Mouse (Mus musculus) forebrain, embryonic 11.5 days (tissue): ENCODE results near the gene Phox2b. TPM values are rescaled to one million over a fixed set of nuclear protein-coding genes. Genes with fewer than 3 reads are reported as not detected.

Experiments
- ATAC-seq: fragments of 200-750 bp; cut with Nextera tagmentation; replicated peaks from 2 replicates; pipeline ENCODE4 v1.8.0; 2017; ENCODE audit warnings: moderate TSS enrichment; ENCODE audit not compliant: low FRiP score
- DNase-seq: peaks from one replicate; pipeline ENCODE4 v3.0.0-alpha.2; 2017; ENCODE audit warnings: low spot score
- H3K27ac ChIP-seq: fragments of 300-500 bp; sonication (generic); 2 replicates; pipeline ENCODE4 v1.5.1; 2014; ENCODE audit warnings: low read depth, low read length
- H3K27me3 ChIP-seq: fragments of 300-500 bp; sonication (generic); 2 replicates; pipeline ENCODE4 v1.6.1; 2014; ENCODE audit warnings: mild to moderate bottlenecking, low read length, mixed read lengths; ENCODE audit not compliant: control insufficient read depth, insufficient read depth
- H3K36me3 ChIP-seq: fragments of 300-500 bp; sonication (generic); 2 replicates; pipeline ENCODE4 v1.6.1; 2014; ENCODE audit warnings: mild to moderate bottlenecking, low read length, moderate library complexity, mixed read lengths; ENCODE audit not compliant: control insufficient read depth, insufficient read depth
- H3K4me1 ChIP-seq: fragments of 300-500 bp; sonication (generic); replicated peaks from 2 replicates; pipeline ENCODE4 v1.6.1; 2014; ENCODE audit warnings: low read length, mixed read lengths; ENCODE audit not compliant: control insufficient read depth, insufficient read depth
- H3K4me2 ChIP-seq: fragments of 300-500 bp; sonication (generic); 2 replicates; pipeline ENCODE4 v1.6.1; 2014; ENCODE audit warnings: low read depth, mild to moderate bottlenecking, low read length, moderate library complexity, mixed read lengths; ENCODE audit not compliant: severe bottlenecking
- H3K4me3 ChIP-seq: fragments of 300-500 bp; sonication (generic); 2 replicates; pipeline ENCODE4 v1.5.1; 2014; ENCODE audit warnings: low read depth, low read length
- H3K9ac ChIP-seq: fragments of 300-500 bp; sonication (generic); 2 replicates; pipeline ENCODE4 v1.6.1; 2014; ENCODE audit warnings: low read length
- H3K9me3 ChIP-seq: fragments of 300-500 bp; sonication (generic); 2 replicates; pipeline ENCODE4 v1.6.1; 2016; ENCODE audit warnings: low read length, mixed read lengths; ENCODE audit not compliant: control insufficient read depth
- WGBS: fragments of 180-500 bp; shearing (Covaris S2); extraction: QIAGEN DNeasy Blood & Tissue Kit; methylation state at CpG from one replicate; pipeline ENCODE4 v1.1.7; 2014; 5-methylcytosine and 5-hydroxymethylcytosine counted together
- microRNA-seq: library from miRNA; unstranded; fragments of <30 nt; microRNA quantifications from one replicate; pipeline ENCODE4, GENCODE M21; 2016; ENCODE audit not compliant: insufficient number of aligned reads
- polyA plus RNA-seq: library from polyadenylated mRNA; unstranded; fragments of >200 nt; fragmentation: Nextera tagmentation; extraction: Ambion mirVana; gene quantifications from 2 replicates; pipeline ENCODE4 v1.2.1, GENCODE M21; 2014

The Phox2b gene
- polyA plus RNA-seq, 1 experiment from 2014 or later: not detected

DNA sequence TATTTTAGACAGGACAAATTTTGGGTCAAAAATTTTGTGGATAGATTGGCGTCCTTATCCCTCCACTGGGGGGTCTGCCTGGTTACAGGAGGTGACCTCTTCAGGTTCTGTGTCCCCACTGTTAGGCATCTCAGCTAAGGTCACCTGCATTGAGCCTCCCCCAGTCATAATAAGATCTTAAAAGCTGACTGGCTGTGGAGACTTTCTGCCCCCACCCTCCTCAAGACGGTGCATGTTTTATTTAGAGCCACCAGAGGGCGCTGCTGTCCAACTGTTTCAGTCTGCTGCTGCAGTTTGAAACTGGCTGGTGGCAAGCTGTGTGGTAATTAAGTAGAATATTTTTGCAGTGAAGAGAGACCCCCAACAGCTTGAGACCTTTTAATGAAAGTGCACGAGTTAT is 51.1 kb downstream of the Phox2b start:
- no peaks in the 10 kb centered on the region for H3K9me3 ChIP-seq
- ATAC-seq (peak; percentile 51; the same call in 1 of the 2 replicates), DNase-seq (peak; percentile 80)
- H3K36me3 ChIP-seq: no peaks in the 10 kb centered on the region
- no peak overlapping the region for H3K4me2 ChIP-seq
- H3K27ac ChIP-seq: no peak overlapping the region
- no peaks in the 10 kb centered on the region for H3K4me1 ChIP-seq
- no peaks in the 10 kb centered on the region for H3K27me3 ChIP-seq
- no peak overlapping the region for H3K9ac ChIP-seq
- 19% methylated on average over 4 of the region's 4 CpGs for WGBS
- H3K4me3 ChIP-seq: no peak overlapping the region

Small RNAs within 50 kb of the gene (microRNA-seq; reads per million reads assigned to microRNA genes)
- not detected for gene Gm23841

Other genes starting within 250 kb of the Phox2b start
- gene Tmem33, start 161.3 kb upstream of the Phox2b start, polyA plus RNA-seq: 106 and 117 TPM in 2 replicates
- 126 and 131 TPM in 2 replicates for gene Slc30a9, start 207.7 kb upstream of the Phox2b start, polyA plus RNA-seq